Mouse (Mus musculus): Measurements from ENCODE around the gene Ddx60. TPM values are rescaled to one million over a fixed set of nuclear protein-coding genes. Genes with fewer than 3 reads are reported as not detected.
A peak's percentile ranks its signal among the peaks of the same experiment; 100 is the strongest.

Ddx60 gene
- polyA plus RNA-seq, 1 experiment from 2014 or later = 0.84 TPM

- Histone ChIP-seq H3K4me1 (replicated peaks; ENCODE audit: control insufficient read depth, insufficient read depth, low read length) (no peaks in the 10 kb centered on the region), H3K27me3 (ENCODE audit: control insufficient read depth, insufficient read depth, low read length) (no peaks in the 10 kb centered on the region), H3K4me2 (replicated peaks) (no peak overlapping the region), H3K9ac (no peak overlapping the region), H3K36me3 (replicated peaks; ENCODE audit: control insufficient read depth, insufficient read depth) (no peaks in the 10 kb centered on the region), H3K4me3 (replicated peaks; ENCODE audit: low read length) (no peak overlapping the region), H3K27ac (no peak overlapping the region), H3K9me3 (ENCODE audit: control insufficient read depth, low read length) (no peaks in the 10 kb centered on the region)
- 29% methylated on average over 3 of the region's 3 CpGs for WGBS
- ATAC-seq (ENCODE audit: low FRiP score) (no peak), DNase-seq (ENCODE audit: low spot score) (no peak)
Measured at GRCm38 (mm10) chr8:61969581-61969980, 41.7 kb downstream of the Ddx60 start.

DNA sequence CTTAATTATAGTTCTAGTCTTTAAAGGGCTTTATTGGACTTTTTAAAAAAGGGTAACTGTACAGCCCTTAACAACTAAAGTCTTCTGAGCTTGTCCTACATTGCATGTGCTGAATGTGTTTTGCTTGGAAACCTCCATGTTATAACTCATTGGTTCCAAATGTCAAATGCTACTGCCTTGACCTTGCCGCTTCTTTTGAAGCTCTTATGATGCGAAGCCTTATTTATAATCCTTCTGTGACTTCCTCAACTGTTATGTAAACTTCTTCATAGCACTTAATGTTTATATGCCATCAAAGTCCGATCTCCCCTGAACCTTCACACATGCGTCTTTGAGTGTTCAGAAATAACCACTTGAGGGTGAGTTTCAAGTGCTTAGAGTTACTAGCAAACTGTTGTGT lies 57.1 kb downstream of the Ddx60 start:
- H3K27ac ChIP-seq = no peak overlapping the region
- H3K27me3 ChIP-seq (ENCODE audit: control insufficient read depth, insufficient read depth, low read length) = no peaks in the 10 kb centered on the region
- H3K9me3 ChIP-seq (ENCODE audit: control insufficient read depth, low read length) = no peaks in the 10 kb centered on the region
- no peak overlapping the region for H3K9ac ChIP-seq
- H3K4me2 ChIP-seq (replicated peaks) = no peak overlapping the region
- no peak for ATAC-seq (ENCODE audit: low FRiP score)
- no peak for DNase-seq (ENCODE audit: low spot score)
- 88% methylated on average over 4 of the region's 4 CpGs for WGBS
- no peaks in the 10 kb centered on the region for H3K36me3 ChIP-seq (replicated peaks; ENCODE audit: control insufficient read depth, insufficient read depth)
- no peaks in the 10 kb centered on the region for H3K4me1 ChIP-seq (replicated peaks; ENCODE audit: control insufficient read depth, insufficient read depth, low read length)
- no peak overlapping the region for H3K4me3 ChIP-seq (replicated peaks; ENCODE audit: low read length)

DNA sequence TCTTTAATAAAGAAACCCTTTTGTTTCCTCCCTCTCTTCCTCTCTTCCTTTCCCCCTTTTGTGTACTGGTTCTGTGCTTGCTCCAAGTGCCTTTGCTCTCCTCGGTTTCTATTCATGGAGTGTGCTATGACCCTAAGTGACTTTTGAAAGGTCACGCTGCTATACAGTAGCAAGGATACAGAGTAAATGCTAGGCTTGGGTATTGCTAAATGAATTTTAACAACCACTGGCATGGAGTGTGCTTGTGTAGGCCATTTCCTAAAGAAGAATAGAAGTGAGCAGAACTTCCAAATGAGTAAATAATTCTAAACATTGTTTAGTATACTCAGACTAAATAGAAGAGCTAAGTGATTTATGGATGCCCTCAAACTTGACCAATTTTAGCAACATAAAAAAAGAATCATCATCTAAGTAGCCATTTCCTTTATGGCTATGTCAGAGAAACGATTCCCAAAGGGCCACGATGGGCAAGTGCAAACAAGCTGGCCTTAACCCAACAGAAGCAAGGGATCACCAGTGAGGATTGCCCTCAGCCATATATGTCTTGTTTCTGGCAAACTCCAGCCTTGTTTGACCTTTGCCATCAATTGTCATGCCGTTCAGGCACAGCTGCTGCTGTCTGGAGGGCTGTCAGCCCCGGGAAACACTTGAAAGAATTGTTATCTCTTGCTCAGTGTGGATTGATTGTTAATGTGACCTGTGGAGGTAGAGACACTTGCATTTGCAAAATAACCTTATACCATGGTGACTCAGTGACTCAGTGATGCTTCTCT lies 58.0 kb downstream of the Ddx60 start:
- H3K36me3 ChIP-seq (replicated peaks; ENCODE audit: control insufficient read depth, insufficient read depth) = no peaks in the 10 kb centered on the region
- WGBS = 45% methylated on average over 6 of the region's 6 CpGs
- ATAC-seq (ENCODE audit: low FRiP score) = no peak

DNA sequence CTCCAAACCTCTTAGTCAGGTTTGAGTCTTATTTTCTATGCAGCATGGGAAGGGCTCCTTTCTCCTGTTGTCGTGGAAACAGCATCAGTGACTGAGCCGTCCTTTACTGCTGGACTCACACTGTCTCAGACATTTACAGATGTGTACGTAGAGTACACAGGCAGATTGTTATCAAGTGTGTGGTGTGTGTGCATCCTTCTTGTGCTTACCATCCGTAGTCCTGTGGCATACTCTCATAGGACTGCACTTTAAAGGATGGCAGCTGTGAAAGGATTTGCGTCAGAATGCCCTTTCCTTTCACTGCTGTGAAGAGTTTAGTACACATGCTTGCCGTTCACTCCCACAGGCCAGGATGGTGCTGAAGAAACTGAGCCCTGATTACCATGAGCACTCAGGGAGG lies 61.6 kb downstream of the Ddx60 start:
- no peaks in the 10 kb centered on the region for H3K9me3 ChIP-seq (ENCODE audit: control insufficient read depth, low read length)
- H3K4me1 ChIP-seq (replicated peaks; ENCODE audit: control insufficient read depth, insufficient read depth, low read length) = no peaks in the 10 kb centered on the region
- no peaks in the 10 kb centered on the region for H3K27me3 ChIP-seq (ENCODE audit: control insufficient read depth, insufficient read depth, low read length)
- no peaks in the 10 kb centered on the region for H3K36me3 ChIP-seq (replicated peaks; ENCODE audit: control insufficient read depth, insufficient read depth)
- peak; percentile 60 for ATAC-seq (ENCODE audit: low FRiP score)
- H3K9ac ChIP-seq = no peak overlapping the region
- H3K4me3 ChIP-seq (replicated peaks; ENCODE audit: low read length) = no peak overlapping the region
- H3K27ac ChIP-seq = no peak overlapping the region
- no peak for DNase-seq (ENCODE audit: low spot score)
- 0 out of 2 replicates have a peak overlapping the region, but pooled peaks have one; percentile 9 for H3K4me2 ChIP-seq (replicated peaks)
- 26% methylated on average over 6 of the region's 6 CpGs for WGBS

More for the DNA sequence above, 58.0 kb downstream of the Ddx60 start:
- Histone ChIP-seq H3K4me1 (replicated peaks; ENCODE audit: control insufficient read depth, insufficient read depth, low read length) (no peaks in the 10 kb centered on the region), H3K9ac (no peak overlapping the region), H3K9me3 (ENCODE audit: control insufficient read depth, low read length) (no peaks in the 10 kb centered on the region), H3K27ac (no peak overlapping the region), H3K4me3 (replicated peaks; ENCODE audit: low read length) (no peak overlapping the region), H3K4me2 (replicated peaks) (no peak overlapping the region), H3K27me3 (ENCODE audit: control insufficient read depth, insufficient read depth, low read length) (no peaks in the 10 kb centered on the region)
- no peak for DNase-seq (ENCODE audit: low spot score)

DNA sequence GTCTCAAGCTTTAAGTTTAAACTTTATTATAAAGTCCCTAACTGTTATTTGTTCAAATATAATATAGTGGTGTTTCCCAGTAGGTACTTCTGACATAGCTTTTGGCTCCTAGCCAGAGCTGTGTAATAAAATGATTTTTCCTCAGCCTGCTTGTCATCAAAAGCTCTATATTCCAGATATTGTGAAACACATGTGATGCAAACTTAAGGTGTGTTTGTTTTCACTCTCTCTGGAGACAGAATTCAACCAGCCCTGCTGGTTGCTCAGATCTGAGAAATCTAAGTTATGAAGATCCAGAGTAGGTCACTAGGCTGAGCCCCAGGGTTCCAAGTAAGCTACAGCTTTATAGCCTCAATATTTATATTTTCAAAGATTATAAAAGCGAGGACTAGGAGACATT lies 64.9 kb downstream of the Ddx60 start:
- H3K27ac ChIP-seq = no peak overlapping the region
- 81% methylated on average over 1 of the region's 1 CpGs for WGBS
- H3K4me3 ChIP-seq (replicated peaks; ENCODE audit: low read length) = no peak overlapping the region
- H3K4me2 ChIP-seq (replicated peaks) = no peak overlapping the region
- no peak overlapping the region for H3K9ac ChIP-seq
- H3K36me3 ChIP-seq (replicated peaks; ENCODE audit: control insufficient read depth, insufficient read depth) = no peaks in the 10 kb centered on the region
- H3K27me3 ChIP-seq (ENCODE audit: control insufficient read depth, insufficient read depth, low read length) = no peaks in the 10 kb centered on the region
- ATAC-seq (ENCODE audit: low FRiP score) (no peak), DNase-seq (ENCODE audit: low spot score) (no peak)
- no peaks in the 10 kb centered on the region for H3K4me1 ChIP-seq (replicated peaks; ENCODE audit: control insufficient read depth, insufficient read depth, low read length)
- H3K9me3 ChIP-seq (ENCODE audit: control insufficient read depth, low read length) = no peaks in the 10 kb centered on the region

- H3K4me1 ChIP-seq (replicated peaks; ENCODE audit: control insufficient read depth, insufficient read depth, low read length) = no peaks in the 10 kb centered on the region
- no peak overlapping the region for H3K9ac ChIP-seq
- no peak overlapping the region for H3K27ac ChIP-seq
- no peak for ATAC-seq (ENCODE audit: low FRiP score)
- H3K27me3 ChIP-seq (ENCODE audit: control insufficient read depth, insufficient read depth, low read length) = no peaks in the 10 kb centered on the region
- no peak for DNase-seq (ENCODE audit: low spot score)
- no peaks in the 10 kb centered on the region for H3K36me3 ChIP-seq (replicated peaks; ENCODE audit: control insufficient read depth, insufficient read depth)
- no peak overlapping the region for H3K4me3 ChIP-seq (replicated peaks; ENCODE audit: low read length)
- WGBS = 93% methylated on average over 2 of the region's 2 CpGs
- no peaks in the 10 kb centered on the region for H3K9me3 ChIP-seq (ENCODE audit: control insufficient read depth, low read length)
- H3K4me2 ChIP-seq (replicated peaks) = no peak overlapping the region
Measured at GRCm38 (mm10) chr8:61997125-61997524, 69.2 kb downstream of the Ddx60 start.

DNA sequence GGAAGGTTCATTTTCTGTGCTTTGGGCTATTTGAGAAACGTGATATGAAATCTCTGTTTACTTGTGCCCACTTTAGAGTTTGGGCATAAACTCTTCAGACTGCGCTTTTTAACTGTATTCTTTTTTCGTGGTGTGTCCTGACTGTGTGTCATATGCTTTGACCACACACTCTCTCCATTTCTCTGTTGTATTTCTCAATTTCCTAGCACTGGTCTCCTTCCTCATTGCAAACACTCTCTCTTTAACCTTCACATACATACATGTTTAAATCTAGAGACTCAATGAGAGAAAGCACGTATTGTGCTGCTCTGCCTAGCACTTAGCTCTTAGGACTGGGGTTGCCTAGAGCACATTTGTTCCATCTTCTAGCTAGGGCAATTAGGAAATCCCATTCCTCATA lies 86.3 kb downstream of the Ddx60 start:
- H3K36me3 ChIP-seq (replicated peaks; ENCODE audit: control insufficient read depth, insufficient read depth) = no peaks in the 10 kb centered on the region
- no peaks in the 10 kb centered on the region for H3K27me3 ChIP-seq (ENCODE audit: control insufficient read depth, insufficient read depth, low read length)
- H3K27ac ChIP-seq = no peak overlapping the region
- WGBS = 92% methylated on average over 4 of the region's 4 CpGs
- no peak overlapping the region for H3K4me2 ChIP-seq (replicated peaks)
- ATAC-seq (ENCODE audit: low FRiP score) (no peak), DNase-seq (ENCODE audit: low spot score) (no peak)
- H3K4me1 ChIP-seq (replicated peaks; ENCODE audit: control insufficient read depth, insufficient read depth, low read length) = no peaks in the 10 kb centered on the region
- H3K9ac ChIP-seq = no peak overlapping the region
- H3K9me3 ChIP-seq (ENCODE audit: control insufficient read depth, low read length) = no peaks in the 10 kb centered on the region
- no peak overlapping the region for H3K4me3 ChIP-seq (replicated peaks; ENCODE audit: low read length)

GRCm38 (mm10) chr8:62014582-62014981 lies 86.7 kb downstream of the Ddx60 start:
- Histone ChIP-seq H3K4me3 (replicated peaks; ENCODE audit: low read length) (no peak overlapping the region), H3K27me3 (ENCODE audit: control insufficient read depth, insufficient read depth, low read length) (no peaks in the 10 kb centered on the region), H3K9ac (no peak overlapping the region), H3K4me2 (replicated peaks) (no peak overlapping the region), H3K27ac (no peak overlapping the region), H3K9me3 (ENCODE audit: control insufficient read depth, low read length) (no peaks in the 10 kb centered on the region), H3K4me1 (replicated peaks; ENCODE audit: control insufficient read depth, insufficient read depth, low read length) (no peaks in the 10 kb centered on the region), H3K36me3 (replicated peaks; ENCODE audit: control insufficient read depth, insufficient read depth) (no peaks in the 10 kb centered on the region)
- ATAC-seq (ENCODE audit: low FRiP score) (no peak), DNase-seq (ENCODE audit: low spot score) (no peak)
- WGBS = 95% methylated on average over 4 of the region's 4 CpGs

- Histone ChIP-seq H3K9ac (no peak overlapping the region), H3K4me2 (replicated peaks) (no peak overlapping the region), H3K27ac (no peak overlapping the region), H3K36me3 (replicated peaks; ENCODE audit: control insufficient read depth, insufficient read depth) (no peaks in the 10 kb centered on the region), H3K4me1 (replicated peaks; ENCODE audit: control insufficient read depth, insufficient read depth, low read length) (no peaks in the 10 kb centered on the region), H3K27me3 (ENCODE audit: control insufficient read depth, insufficient read depth, low read length) (no peaks in the 10 kb centered on the region), H3K4me3 (replicated peaks; ENCODE audit: low read length) (no peak overlapping the region), H3K9me3 (ENCODE audit: control insufficient read depth, low read length) (0 out of 2 replicates have a peak, but pooled peaks cover 3% of the 10 kb centered on the region)
- ATAC-seq (ENCODE audit: low FRiP score) = no peak
- DNase-seq (ENCODE audit: low spot score) = no peak
- 60% methylated on average over 3 of the region's 3 CpGs for WGBS
Measured at GRCm38 (mm10) chr8:62034351-62034750, 106.5 kb downstream of the Ddx60 start.

DNA sequence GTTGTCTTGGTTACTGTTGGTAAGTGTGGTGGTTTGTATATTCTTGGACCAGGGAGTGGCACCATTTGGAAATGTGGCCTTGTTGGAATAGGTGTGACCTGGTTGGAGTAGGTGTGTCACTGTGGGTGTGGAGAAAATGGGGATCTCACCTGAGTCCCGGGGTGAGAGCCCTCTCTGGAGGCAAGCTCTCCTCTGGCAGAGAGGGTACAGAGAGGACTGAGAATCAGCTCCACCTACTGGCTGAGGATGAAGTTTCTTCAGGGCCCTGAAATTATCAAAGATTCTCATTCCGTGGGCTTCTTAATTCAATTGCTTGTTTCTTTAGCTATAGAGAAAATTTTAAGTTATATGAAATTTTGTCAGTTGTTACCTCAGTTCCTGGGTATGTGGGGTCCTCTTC lies 118.9 kb downstream of the Ddx60 start:
- H3K36me3 ChIP-seq (replicated peaks; ENCODE audit: control insufficient read depth, insufficient read depth) = no peaks in the 10 kb centered on the region
- DNase-seq (ENCODE audit: low spot score) (no peak), ATAC-seq (ENCODE audit: low FRiP score) (no peak)
- no peaks in the 10 kb centered on the region for H3K9me3 ChIP-seq (ENCODE audit: control insufficient read depth, low read length)
- no peaks in the 10 kb centered on the region for H3K4me1 ChIP-seq (replicated peaks; ENCODE audit: control insufficient read depth, insufficient read depth, low read length)
- no peak overlapping the region for H3K9ac ChIP-seq
- no peak overlapping the region for H3K27ac ChIP-seq
- H3K4me2 ChIP-seq (replicated peaks) = no peak overlapping the region
- H3K4me3 ChIP-seq (replicated peaks; ENCODE audit: low read length) = no peak overlapping the region
- 56% methylated on average over 2 of the region's 2 CpGs for whole genome bisulfite sequencing
- no peaks in the 10 kb centered on the region for H3K27me3 ChIP-seq (ENCODE audit: control insufficient read depth, insufficient read depth, low read length)
